Mouse (Mus musculus) liver, embryonic 14.5 days (tissue): ENCODE results near the gene Cd93. TPM values are rescaled to one million over a fixed set of nuclear protein-coding genes. Genes with fewer than 3 reads are reported as not detected.
A peak's percentile ranks its signal among the peaks of the same experiment; 100 is the strongest.

Experiments
- ATAC-seq: fragments of 200-750 bp; cut with Nextera tagmentation; 2 replicates; pipeline ENCODE4 v1.8.0; 2017; ENCODE audit warnings: moderate number of reproducible peaks, mild to moderate bottlenecking, moderate library complexity; ENCODE audit not compliant: insufficient read depth
- DNase-seq, 3 experiments: peaks; one replicate each; pipeline ENCODE4 v3.0.0-alpha.2; 2012 to 2013; ENCODE audit warnings: low read depth in 3 of 3, low spot score in 3 of 3
- H3K27ac ChIP-seq: fragments of 300-500 bp; sonication (generic); 2 replicates; pipeline ENCODE4 v1.5.1; 2014; ENCODE audit warnings: moderate library complexity, mild to moderate bottlenecking, control low read depth, inconsistent platforms
- H3K27me3 ChIP-seq: fragments of 300-500 bp; sonication (generic); 2 replicates; pipeline ENCODE4 v1.6.1; 2014; ENCODE audit warnings: mild to moderate bottlenecking, low read length, moderate library complexity; ENCODE audit not compliant: control insufficient read depth, insufficient read depth
- H3K36me3 ChIP-seq: fragments of 300-500 bp; sonication (generic); replicated peaks from 2 replicates; pipeline ENCODE4 v1.6.1; 2014; ENCODE audit warnings: low read depth; ENCODE audit not compliant: control insufficient read depth, insufficient read depth
- H3K4me1 ChIP-seq, 2 experiments: fragments of 200-500 bp in 1 of 2; fragments of 300-500 bp in 1 of 2; sonication (generic) in 1 of 2; replicated peaks; 2 replicates each; pipeline ENCODE4 v1.6.1; 2012 to 2014; ENCODE audit warnings: antibody characterized with exemption in 1 of 2, inconsistent platforms in 1 of 2, low read length in 1 of 2; ENCODE audit not compliant: control insufficient read depth in 2 of 2, insufficient read depth in 2 of 2
- H3K4me2 ChIP-seq: fragments of 300-500 bp; sonication (generic); 2 replicates; pipeline ENCODE4 v1.6.1; 2014; ENCODE audit warnings: low read depth, mild to moderate bottlenecking, control low read depth, moderate library complexity
- H3K4me3 ChIP-seq, 2 experiments: fragments of 200-500 bp in 1 of 2; fragments of 300-500 bp in 1 of 2; sonication (generic) in 1 of 2; 2 replicates each; pipeline ENCODE4 v1.5.1; 2012 to 2014; ENCODE audit warnings: low read depth in 2 of 2, low read length in 2 of 2, mild to moderate bottlenecking in 2 of 2, control low read depth in 1 of 2, inconsistent platforms in 1 of 2, moderate library complexity in 1 of 2; ENCODE audit not compliant: insufficient read depth in 1 of 2
- H3K9ac ChIP-seq: fragments of 300-500 bp; sonication (generic); replicated peaks from 2 replicates; pipeline ENCODE4 v1.6.1; 2014; ENCODE audit warnings: mild to moderate bottlenecking, control low read depth, moderate library complexity
- H3K9me3 ChIP-seq: fragments of 300-500 bp; sonication (generic); 2 replicates; pipeline ENCODE4 v1.6.1; 2016; ENCODE audit warnings: low read length, mixed read lengths; ENCODE audit not compliant: control insufficient read depth
- CTCF ChIP-seq: IDR thresholded peaks from 2 replicates; pipeline ENCODE4 v1.5.1; 2016; ENCODE audit warnings: antibody characterized with exemption, low read depth, control low read depth
- EP300 ChIP-seq: IDR thresholded peaks from 2 replicates; pipeline ENCODE4 v1.6.1; 2016; ENCODE audit warnings: antibody characterized with exemption, low read depth
- WGBS: fragments of 180-500 bp; shearing (Covaris S2); extraction: QIAGEN DNeasy Blood & Tissue Kit; methylation state at CpG from one replicate; pipeline ENCODE4 v1.1.7; 2014; ENCODE audit not compliant: insufficient replicate concordance; 5-methylcytosine and 5-hydroxymethylcytosine counted together
- polyA plus RNA-seq, 2 experiments: library from polyadenylated mRNA; depleted of rRNA in 1 of 2; stranded (reverse) in 1 of 2; unstranded in 1 of 2; fragments of >200 nt; fragmentation: Nextera tagmentation in 1 of 2; extraction: Ambion mirVana in 1 of 2; gene quantifications; 2 replicates each; pipeline versions ENCODE4 v1.2.1 to v1.2.3; 2012 to 2014

Cd93 gene
- polyA plus RNA-seq, 2 experiments: 1.5 to 1.8 TPM

- Histone ChIP-seq H3K4me3 (peak overlapping the region; percentile 34 to 39), H3K4me1 (peaks cover 0 to 3% of the 10 kb centered on the region in 2 experiments; a peak in 1 of 4 replicates), H3K36me3 (no peaks in the 10 kb centered on the region), H3K9me3 (no peaks in the 10 kb centered on the region), H3K4me2 (peak overlapping the region; percentile 57), H3K9ac (no peak overlapping the region), H3K27ac (no peak overlapping the region), H3K27me3 (peaks cover 14% of the 10 kb centered on the region)
- no peak for TF ChIP-seq EP300
- TF ChIP-seq CTCF: no peak
- DNase-seq (no peak), ATAC-seq (peak; percentile 16; the same call in 1 of the 2 replicates)
- 4% methylated on average over 55 of the region's 55 CpGs for WGBS
Measured at GRCm38 (mm10) chr2:148406971-148407869, 36.1 kb downstream of the Cd93 start.

GRCm38 (mm10) chr2:148406160-148406970 is 37.0 kb downstream of the Cd93 start:
- H3K27me3 ChIP-seq: peaks cover 14% of the 10 kb centered on the region
- no peak for ATAC-seq
- peak overlapping the region; percentile 57 for H3K4me2 ChIP-seq
- H3K36me3 ChIP-seq: no peaks in the 10 kb centered on the region
- no peaks in the 10 kb centered on the region for H3K9me3 ChIP-seq
- WGBS: 10% methylated on average over 34 of the region's 34 CpGs
- DNase-seq: no peak
- no peak overlapping the region for H3K27ac ChIP-seq
- H3K9ac ChIP-seq: no peak overlapping the region
- peaks cover 0 to 3% of the 10 kb centered on the region in 2 experiments; a peak in 1 of 4 replicates for H3K4me1 ChIP-seq
- TF ChIP-seq CTCF (peak; percentile 36), EP300 (no peak)
- H3K4me3 ChIP-seq: peak overlapping the region; percentile 34 to 39

- Histone ChIP-seq H3K36me3 (no peaks in the 10 kb centered on the region), H3K27ac (no peak overlapping the region), H3K4me1 (peaks cover 0 to 3% of the 10 kb centered on the region in 2 experiments; a peak in 1 of 4 replicates), H3K27me3 (peaks cover 14% of the 10 kb centered on the region), H3K4me2 (no peak overlapping the region), H3K9ac (no peak overlapping the region), H3K9me3 (no peaks in the 10 kb centered on the region), H3K4me3 (no peak overlapping the region)
- no peak for ATAC-seq
- DNase-seq: no peak
- WGBS: 40% methylated on average over 5 of the region's 5 CpGs
- no peak for TF ChIP-seq EP300
Measured at GRCm38 (mm10) chr2:148404906-148405305, 38.5 kb downstream of the Cd93 start.

GRCm38 (mm10) chr2:148402227-148402626 is 41.1 kb downstream of the Cd93 start:
- WGBS: 61% methylated on average over 1 of the region's 1 CpGs
- Histone ChIP-seq H3K4me3 (no peak overlapping the region), H3K4me1 (no peaks in the 10 kb centered on the region), H3K27ac (no peak overlapping the region), H3K27me3 (peaks cover 14% of the 10 kb centered on the region), H3K4me2 (no peak overlapping the region), H3K9ac (no peak overlapping the region), H3K9me3 (no peaks in the 10 kb centered on the region), H3K36me3 (no peaks in the 10 kb centered on the region)
- DNase-seq (no peak), ATAC-seq (no peak)
- TF ChIP-seq CTCF (no peak), EP300 (no peak)
